Mouse (Mus musculus): ENCODE data around the gene Akna.
"Not testable (repeated sequence)": the region's sequence is repeated elsewhere in the genome, so short reads cannot be mapped to it uniquely, and the experiment has no call there.

Akna gene

DNA sequence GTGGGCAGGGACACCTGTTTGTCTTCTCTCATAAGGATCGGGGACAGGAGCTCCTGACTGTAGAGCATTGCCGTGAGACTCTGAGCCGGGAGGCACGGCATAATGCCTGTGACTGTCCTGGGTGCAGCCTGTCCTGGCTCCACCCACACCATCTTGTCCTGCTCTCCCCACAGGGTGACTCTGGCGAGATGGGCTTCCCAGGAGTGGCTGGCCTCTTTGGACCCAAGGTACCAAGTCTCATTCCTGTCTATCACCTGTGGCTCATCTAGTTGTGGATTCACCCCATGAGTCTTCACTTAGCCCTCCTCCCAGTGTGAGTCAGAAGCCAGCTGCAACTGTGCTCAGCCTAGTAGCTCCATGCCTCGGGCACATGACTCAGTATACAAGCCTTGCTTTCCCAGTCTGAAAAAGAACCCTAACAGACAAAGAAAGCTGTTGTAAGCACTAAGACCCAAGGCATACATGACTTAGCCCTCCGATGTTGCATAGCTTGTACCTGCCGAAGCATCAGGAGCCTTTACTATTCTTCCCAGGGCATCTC, 79.8 kb downstream of the Akna start:
- DNase-seq (ENCODE audit: low read depth in 1 of 2, low spot score in 2 of 2) = no peak

DNA sequence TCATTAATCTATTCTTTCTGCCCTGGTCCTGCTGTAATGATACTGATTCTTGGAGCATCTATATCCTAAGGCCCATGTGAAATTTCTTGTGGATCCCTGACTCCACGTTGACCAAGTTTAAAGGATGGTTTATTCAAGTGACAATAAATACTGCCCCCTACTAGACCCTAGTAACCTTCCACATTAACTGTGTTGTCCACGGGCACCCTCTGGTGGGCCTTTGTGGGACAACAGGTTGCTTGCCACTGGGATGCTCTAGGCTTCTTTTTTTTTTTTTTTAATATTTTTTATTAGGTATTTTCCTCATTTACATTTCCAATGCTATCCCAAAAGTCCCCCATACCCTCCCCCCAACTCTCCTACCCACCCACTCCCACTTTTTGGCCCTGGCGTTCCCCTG, 83.6 kb downstream of the Akna start:
- not testable (repeated sequence) for DNase-seq (ENCODE audit: low read depth in 1 of 2, low spot score in 2 of 2)

Measured in monocyte, adult 2 months (primary cell).